Mouse (Mus musculus) heart, postnatal 14 days (tissue): ENCODE measurements at regions not wholly inside any gene's neighbourhood (a gene's known extent, or its start where the extent isn't known, plus 50 kb on each side); places are given as distances from the start of the nearest gene placed in this dataset.

ENCODE experiments used
- DNase-seq, 2 experiments: peaks; one replicate each; pipeline ENCODE4 v3.0.0; 2021 to 2022
- intact Hi-C: fragments of 180-260 bp; cut with DNase I; formaldehyde crosslinking; loops from one replicate; pipeline ENCODE4 v1.15.1; 2025

GRCm38 (mm10) chr9:34418100-34418499 is 67.6 kb upstream of the Kirrel3 start:
- intact Hi-C loops = no loop called here
- no peak for DNase-seq

DNA sequence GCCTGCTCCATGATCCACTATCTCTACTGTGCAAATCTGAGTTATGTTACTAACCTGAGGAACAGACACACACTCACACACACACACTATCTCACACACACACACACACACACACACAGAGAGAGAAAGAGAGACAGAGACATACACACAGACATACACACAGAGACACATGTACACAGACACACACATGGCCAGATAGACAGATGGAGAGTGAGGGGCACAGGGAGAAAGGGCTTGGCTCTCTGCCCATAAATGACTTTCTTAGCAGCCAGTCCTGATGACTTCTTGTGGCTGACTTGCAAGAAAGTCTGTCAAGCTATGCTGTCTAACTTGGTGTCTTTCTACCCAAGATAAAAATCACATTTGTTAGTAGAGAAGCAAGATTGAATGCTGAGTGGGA is 63.7 kb upstream of the Kirrel3 start:
- no peak for DNase-seq
- intact Hi-C loops = no loop called here

DNA sequence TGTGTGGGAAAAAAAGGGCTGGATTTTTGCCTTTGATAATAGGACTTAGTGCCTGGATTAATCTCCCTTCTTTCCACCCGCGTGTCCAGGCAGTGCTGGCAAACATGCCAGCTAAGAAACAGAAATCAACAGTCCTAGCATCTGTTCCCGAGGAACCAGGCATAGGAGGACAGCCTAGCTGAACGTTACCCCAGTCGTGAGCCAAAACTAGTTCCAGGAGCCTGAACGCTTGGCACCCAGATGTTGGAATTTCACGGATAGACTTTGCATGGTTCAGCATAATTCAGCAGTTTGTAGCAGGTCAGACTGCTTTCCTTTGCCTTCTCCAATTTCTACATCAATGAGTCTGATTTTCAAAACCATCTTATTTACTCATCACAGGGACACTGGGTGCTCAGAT is 62.6 kb upstream of the Kirrel3 start:
- intact Hi-C loops = no loop called here

DNA sequence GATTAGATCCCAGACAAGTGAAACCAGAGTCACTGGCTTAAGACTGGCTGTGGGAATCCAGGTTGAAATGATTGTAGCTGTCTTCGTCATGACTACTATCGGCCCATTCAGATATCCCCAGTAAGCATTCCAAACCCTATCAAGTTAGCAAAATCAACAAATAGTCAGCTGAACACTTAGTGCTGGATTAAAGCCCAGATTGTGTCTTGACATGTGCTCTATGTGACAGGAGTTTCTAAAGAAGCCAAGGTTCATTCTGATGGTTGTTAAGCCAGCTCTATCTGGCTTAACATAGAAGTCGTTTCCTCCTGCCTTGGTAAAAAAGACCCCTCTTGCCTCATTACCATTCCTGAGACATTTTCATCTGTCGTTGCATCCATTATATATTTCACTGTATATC is 59.1 kb upstream of the Kirrel3 start:
- intact Hi-C loops = no loop called here
- no peak for DNase-seq

More for the DNA sequence above, 62.6 kb upstream of the Kirrel3 start:
- DNase-seq = no peak

GRCm38 (mm10) chr9:34427711-34428110 is 58.0 kb upstream of the Kirrel3 start:
- intact Hi-C loops = no loop called here
- DNase-seq = peak in 1 of 2 experiments; percentile 6
